ENCODE assay signal across 9 mouse cellular contexts in genomic region chr8:86903104-86903503, GRCm38 (mm10). TPM values are rescaled to one million over a fixed set of nuclear protein-coding genes. Genes with fewer than 3 reads are reported as not detected.
DNase-seq lines count a peak whose midpoint lies in the region; ATAC-seq lines count a peak whose summit lies in the region.
"Had no signal": no experiment of that assay in that cellular context is flagged by ENCODE, and none has a peak within 500 bp of the region (broad histone marks: within the 10 kb centered on the region; RNA-seq: fewer than 3 reads in every experiment).

No protein-coding gene starts in this region.

- ATAC-seq in forebrain, embryonic 14.5 days = 0 out of 2 replicates have a peak, but pooled peaks have one; percentile 40
- no peak for ATAC-seq in forebrain, embryonic 16.5 days
- peak; percentile 71; the same call in 1 of the 2 replicates for ATAC-seq in megakaryocyte-erythroid progenitor cell, adult 5-6 weeks (replicated peaks; ENCODE audit: low FRiP score, low TSS enrichment, poor library complexity, severe bottlenecking)

- no peak overlapping the region for H3K27ac ChIP-seq in forebrain, embryonic 14.5 days (ENCODE audit: low read depth, low read length)
- H3K27ac ChIP-seq in forebrain, embryonic 16.5 days (ENCODE audit: low read length) = no peak overlapping the region

- no peak overlapping the region for H3K4me2 ChIP-seq in forebrain, embryonic 14.5 days (ENCODE audit: low read length)
- H3K4me2 ChIP-seq in forebrain, embryonic 16.5 days (ENCODE audit: low read length) = no peak overlapping the region

- H3K9ac ChIP-seq in forebrain, embryonic 14.5 days (ENCODE audit: low read length) = no peak overlapping the region
- H3K9ac ChIP-seq in forebrain, embryonic 16.5 days (replicated peaks; ENCODE audit: low read depth, low read length) = no peak overlapping the region

- WGBS in forebrain, embryonic 14.5 days = 5% methylated on average over 10 of the region's 10 CpGs
- 7% methylated on average over 10 of the region's 10 CpGs for WGBS in forebrain, embryonic 16.5 days

- no peak overlapping the region for H3K4me3 ChIP-seq in forebrain, embryonic 14.5 days (ENCODE audit: low read depth, low read length)
- no peak overlapping the region for H3K4me3 ChIP-seq in forebrain, embryonic 16.5 days (replicated peaks; ENCODE audit: low read length)
- H3K4me3 ChIP-seq: myocyte had no signal

- H3K4me1 ChIP-seq in forebrain, embryonic 14.5 days (ENCODE audit: control insufficient read depth, insufficient read depth, low read length) = no peaks in the 10 kb centered on the region
- no peaks in the 10 kb centered on the region for H3K4me1 ChIP-seq in forebrain, embryonic 16.5 days (replicated peaks; ENCODE audit: control insufficient read depth, insufficient read depth, low read length)

- no peaks in the 10 kb centered on the region for H3K9me3 ChIP-seq in forebrain, embryonic 14.5 days (replicated peaks; ENCODE audit: control insufficient read depth, low read length)
- no peaks in the 10 kb centered on the region for H3K9me3 ChIP-seq in forebrain, embryonic 16.5 days (ENCODE audit: control insufficient read depth, low read length)

- peak; percentile 80 for DNase-seq in forebrain, embryonic 14.5 days (ENCODE audit: low spot score)
- DNase-seq in adrenal gland, adult 8-10 months = peak; percentile 69
- DNase-seq in embryo, embryonic 11 days = peak; percentile 80
- DNase-seq in heart, postnatal 10 days = peak; percentile 82 to 93
- peak; percentile 80 to 82 for DNase-seq in layer of hippocampus, postnatal 36 days
- DNase-seq in spleen, postnatal 36 days (ENCODE audit: low spot score in 2 of 2) = peak; percentile 61 to 72

- H3K27me3 ChIP-seq in forebrain, embryonic 14.5 days (replicated peaks; ENCODE audit: control insufficient read depth, insufficient read depth, low read length) = no peaks in the 10 kb centered on the region
- H3K27me3 ChIP-seq in forebrain, embryonic 16.5 days (replicated peaks; ENCODE audit: control insufficient read depth, insufficient read depth, low read length) = no peaks in the 10 kb centered on the region; the same call in 1 of the 2 replicates

- no peaks in the 10 kb centered on the region for H3K36me3 ChIP-seq in forebrain, embryonic 14.5 days (ENCODE audit: control insufficient read depth, insufficient read depth, low read length)
- H3K36me3 ChIP-seq in forebrain, embryonic 16.5 days (ENCODE audit: control insufficient read depth, insufficient read depth) = no peaks in the 10 kb centered on the region

- intact Hi-C loops in heart, postnatal 10 days (cut with DNase I) = loop anchor here (2.0 to 5.0 kb wide), 4 partner anchors 58 to 156 kb away; partner anchors contain the start of genes Gm10638 and Siah1a

RNA-seq across cellular contexts. Expression of gene N4bp1, which starts 18.0 kb away (rescaled TPM):
- polyA plus RNA-seq in forebrain, embryonic 14.5 days (2014; fragmentation: Nextera tagmentation; extraction: Ambion mirVana) = 8.3 and 9.8 TPM in 2 replicates
- polyA plus RNA-seq in forebrain, embryonic 16.5 days (2015; fragmentation: Nextera tagmentation; extraction: Ambion mirVana) = 9.6 and 10.3 TPM in 2 replicates
- total RNA-seq in adrenal gland, adult 8-10 months (2022) = 10 to 100 TPM; 33.9 to 38.5 (median 36.1) TPM
- total RNA-seq in heart, postnatal 10 days (2021) = 10 to 100 TPM; 19.6 to 24.6 TPM
- total RNA-seq in layer of hippocampus, postnatal 36 days (2021) = 10 to 100 TPM; 38.5 to 40.9 TPM
- total RNA-seq in megakaryocyte-erythroid progenitor cell, adult 5-6 weeks (2014; fragmentation: Nextera tagmentation) = 15.9 and 17.0 TPM in 2 replicates
- total RNA-seq in megakaryocyte-erythroid progenitor cell, adult 5-6 weeks (2017) = 11.1 and 14.5 TPM in 2 replicates
